Mouse (Mus musculus): ENCODE measurements at regions not wholly inside any gene's neighbourhood (a gene's known extent, or its start where the extent isn't known, plus 50 kb on each side); places are given as distances from the start of the nearest gene placed in this dataset.
"Not testable (repeated sequence)": the region's sequence is repeated elsewhere in the genome, so short reads cannot be mapped to it uniquely, and the experiment has no call there.

DNA sequence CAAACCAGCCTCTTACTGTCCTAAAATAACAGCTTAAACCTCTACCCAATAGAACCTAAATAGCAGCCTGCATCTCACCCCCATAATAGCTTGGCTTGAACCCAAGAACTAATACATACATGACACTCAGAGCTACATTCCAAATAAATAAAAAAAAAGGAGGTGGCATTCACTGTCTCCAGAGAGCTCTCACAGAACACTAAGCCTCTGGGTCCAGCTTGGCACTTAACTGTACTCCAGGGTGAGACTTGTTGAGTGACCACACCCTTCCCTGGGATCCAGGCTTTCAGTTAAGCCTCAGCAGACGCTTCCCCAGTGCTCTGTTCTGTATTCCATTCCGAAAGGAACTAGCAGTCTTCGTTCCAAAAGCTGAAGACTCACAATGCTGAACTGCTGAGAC lies 186.3 kb upstream of the Tsc22d2 start:
- DNase-seq, result no peak

DNA sequence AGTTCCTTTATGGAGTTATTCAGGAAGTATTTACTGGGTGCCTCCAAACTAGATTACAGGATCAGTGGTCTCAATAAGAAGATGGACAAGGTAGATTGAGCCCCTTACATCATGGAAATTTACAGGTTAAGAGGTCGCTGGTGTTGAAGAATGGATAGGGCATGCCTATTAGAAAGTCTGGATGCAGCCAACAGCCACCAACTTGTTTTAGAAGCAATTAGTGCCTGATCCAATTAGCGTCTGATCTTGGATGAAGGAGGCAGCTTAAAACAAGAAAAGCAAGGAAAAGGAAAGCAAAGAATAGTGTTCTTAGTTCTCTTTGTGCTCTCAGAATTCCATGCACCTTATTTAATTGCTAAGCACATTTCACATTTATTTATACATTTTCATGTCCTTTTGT lies 182.8 kb upstream of the Tsc22d2 start:
- DNase-seq, result no peak

DNA sequence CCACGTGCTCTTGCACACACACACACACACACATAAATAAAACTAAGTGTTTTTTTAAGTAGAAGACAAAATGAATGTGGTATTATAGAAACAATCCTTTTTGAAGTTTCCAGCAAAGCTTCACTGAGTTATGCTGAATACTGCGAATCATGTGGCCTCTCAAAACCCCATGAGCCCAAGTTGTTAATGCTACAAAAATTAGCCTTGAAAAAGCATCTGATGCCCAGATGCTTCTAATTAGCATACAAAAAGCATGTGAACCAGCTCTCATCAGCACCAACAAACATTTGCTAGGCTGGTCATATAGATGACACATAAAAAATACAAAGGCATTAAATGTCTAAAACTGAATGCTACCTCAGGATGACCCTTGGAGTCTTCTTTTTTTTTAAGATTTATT lies 181.2 kb upstream of the Tsc22d2 start:
- DNase-seq, result no peak

DNA sequence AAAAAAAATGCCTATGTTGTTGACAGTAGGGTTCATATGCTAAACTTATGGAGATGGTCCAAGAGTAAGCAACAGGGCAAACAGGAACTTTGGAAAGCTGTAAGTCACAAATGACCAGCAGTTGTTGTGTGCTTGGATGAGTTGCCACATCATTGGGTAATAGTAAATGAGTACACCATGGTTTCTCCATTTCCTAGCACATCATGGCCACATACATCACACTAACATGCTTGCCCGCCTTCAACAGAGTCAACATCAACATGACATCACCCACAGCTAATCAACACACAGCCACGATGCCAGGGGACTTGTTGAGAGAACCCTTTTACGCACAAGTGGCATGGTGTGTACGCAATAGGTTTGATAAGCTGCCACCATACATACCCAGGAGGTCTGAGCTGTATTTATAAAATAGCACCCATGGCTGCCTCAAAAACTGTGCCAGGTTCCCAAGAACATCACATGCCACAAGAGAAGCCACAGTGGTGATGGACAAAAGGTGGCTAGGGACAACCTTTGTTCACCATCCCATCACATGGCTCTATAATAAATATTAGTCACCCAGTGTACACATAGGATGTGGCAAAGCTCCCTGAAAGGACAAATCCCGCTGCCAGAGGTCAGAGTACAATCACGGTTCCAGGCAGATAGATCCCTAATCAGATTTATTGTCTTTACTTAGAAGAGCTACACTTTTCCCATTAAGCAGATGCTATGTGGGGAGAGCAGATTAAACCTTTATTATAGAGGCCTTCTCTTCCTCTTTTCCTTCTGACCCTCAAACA lies 179.5 kb upstream of the Tsc22d2 start:
- DNase-seq, result no peak

DNA sequence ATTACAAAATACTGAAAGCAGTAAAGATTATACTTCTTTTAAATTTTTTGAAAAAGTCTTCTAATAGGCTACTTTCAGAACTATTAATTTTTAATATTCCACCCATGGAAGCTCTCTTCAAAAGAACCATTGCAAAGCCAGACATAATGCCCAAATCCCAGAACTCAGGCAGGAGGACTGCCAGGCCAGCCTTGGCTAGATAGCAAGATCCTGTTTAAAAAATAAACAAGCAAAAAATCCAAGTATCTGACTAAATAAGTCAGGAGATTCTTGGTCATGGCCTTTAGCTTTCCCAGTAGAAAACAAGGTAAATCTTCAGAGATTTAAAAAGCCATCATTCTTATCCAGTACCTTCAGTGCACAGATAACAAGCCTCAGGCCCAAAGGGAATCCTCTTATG lies 176.4 kb upstream of the Tsc22d2 start:
- DNase-seq, result no peak

DNA sequence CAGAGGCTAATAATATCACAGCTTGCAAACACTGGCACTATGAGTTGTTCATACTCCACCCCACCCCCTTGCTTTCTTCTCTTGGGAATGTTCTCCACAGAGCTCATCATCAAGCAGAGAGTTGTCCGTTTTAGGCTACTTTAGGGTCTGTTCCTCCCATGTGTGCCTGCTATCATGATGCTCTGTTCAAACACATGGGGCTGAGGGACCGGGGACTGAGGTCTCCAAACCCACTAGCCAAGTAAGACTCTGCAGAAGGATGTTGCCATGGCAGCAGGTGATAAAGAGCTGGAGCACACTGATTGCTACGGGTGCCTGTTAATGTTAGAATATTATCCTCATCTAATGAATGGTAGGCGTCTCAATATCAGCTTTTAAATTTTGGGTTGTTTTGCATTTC lies 173.7 kb upstream of the Tsc22d2 start:
- no peak for DNase-seq

DNA sequence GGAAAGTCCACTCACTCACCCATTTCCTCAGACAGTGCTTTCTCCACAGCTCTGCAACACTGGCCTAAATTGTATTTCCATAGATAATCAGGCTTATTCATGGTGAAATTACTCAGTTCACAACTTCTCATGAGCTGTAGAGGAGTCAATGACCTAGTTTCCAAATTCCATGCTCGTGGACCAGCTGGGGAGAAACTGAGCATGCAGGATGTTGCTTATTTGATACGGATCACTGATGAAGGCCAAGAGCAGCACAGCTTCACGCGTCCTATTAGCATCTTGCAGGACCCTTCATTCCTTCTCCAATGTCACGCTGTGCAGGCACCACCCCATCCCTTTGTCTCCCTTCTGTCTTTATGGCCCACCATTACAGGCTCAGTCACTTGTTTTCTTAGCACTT lies 169.2 kb upstream of the Tsc22d2 start:
- DNase-seq, result no peak

DNA sequence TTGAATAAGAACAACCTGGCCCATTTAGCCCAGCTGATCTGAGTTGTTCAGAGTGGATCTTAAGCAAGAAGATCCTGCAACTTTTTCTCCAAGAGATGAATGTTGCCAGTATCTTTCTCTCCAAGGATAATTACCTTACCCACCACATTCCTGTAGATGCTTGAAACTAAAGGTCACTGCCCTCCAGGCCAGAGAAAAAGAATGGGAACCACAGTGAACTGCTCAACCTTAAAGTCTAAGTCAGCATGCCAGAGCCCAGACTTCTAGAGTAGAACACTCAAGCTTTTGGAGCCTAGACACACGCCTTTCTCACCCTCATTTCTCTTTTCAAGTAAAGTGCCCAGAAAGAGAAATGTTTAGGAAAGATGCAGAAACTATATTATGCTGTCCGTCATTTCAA lies 166.5 kb upstream of the Tsc22d2 start:
- no peak for DNase-seq

DNA sequence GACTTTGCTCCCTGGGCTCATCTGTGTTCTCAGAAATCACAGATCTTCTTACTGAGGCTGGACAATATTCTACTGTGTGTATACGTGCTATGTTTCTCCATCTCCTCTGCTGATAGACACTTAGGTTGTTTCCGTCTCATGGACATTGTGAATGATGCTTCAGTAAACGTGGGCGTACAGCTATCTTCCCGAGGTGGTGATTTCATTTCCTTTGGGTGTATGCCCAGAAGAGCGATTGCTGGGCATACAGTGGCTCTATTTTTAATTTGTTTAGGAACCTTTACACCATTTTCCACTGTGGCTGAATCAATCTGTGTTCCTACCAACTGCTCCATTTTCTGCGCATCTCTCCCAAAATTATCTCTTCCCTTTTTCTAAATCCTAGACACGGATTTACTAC lies 160.6 kb upstream of the Tsc22d2 start:
- no peak for DNase-seq

DNA sequence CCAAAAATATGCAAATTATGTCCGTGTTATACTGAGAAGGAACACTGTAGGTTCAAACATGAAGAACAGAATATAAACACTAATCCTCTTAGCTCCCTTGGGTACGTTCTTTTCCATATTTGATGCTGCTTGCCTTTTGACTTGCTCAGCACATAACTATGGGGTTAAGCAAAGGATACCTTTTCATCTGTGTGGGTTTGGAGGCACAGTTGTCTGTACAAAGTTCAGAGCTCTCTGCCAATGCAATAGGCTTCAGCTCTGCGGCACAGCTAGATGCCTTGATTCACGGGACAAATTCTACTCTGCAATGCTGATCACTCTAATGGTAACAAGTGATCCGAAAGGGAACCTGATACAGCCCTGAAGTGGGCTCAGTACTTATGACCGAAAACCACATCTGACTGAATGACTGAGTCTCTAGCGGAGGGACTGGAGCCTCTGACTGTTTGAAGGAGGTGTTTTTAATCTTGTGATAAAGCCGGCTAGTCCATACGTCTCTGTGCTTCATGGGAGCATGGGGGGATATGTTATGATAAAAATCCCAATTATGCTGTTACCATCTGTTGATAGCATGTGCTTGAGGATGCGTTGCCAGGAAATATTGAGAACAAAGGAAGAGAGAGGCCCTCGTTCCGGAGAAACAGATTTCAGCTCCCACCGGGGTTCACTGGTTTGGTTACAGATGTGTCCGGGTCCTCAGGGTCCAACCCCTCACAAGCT lies 146.7 kb upstream of the Tsc22d2 start:
- DNase-seq, result no peak

DNA sequence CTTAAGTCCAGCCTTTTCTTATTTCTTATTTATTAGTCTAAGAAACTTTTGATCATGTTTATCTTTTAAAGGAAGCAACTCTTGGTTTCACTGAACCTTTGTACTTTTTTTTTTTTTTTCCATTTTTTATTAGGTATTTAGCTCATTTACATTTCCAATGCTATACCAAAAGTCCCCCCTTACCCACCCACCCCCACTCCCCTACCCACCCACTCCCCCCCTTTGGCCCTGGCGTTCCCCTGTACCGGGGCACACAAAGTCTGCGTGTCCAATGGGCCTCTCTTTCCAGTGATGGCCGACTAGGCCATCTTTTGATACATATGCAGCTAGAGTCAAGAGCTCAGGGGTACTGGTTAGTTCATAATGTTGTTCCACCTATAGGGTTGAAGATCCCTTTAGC lies 143.1 kb upstream of the Tsc22d2 start:
- DNase-seq, result not testable (repeated sequence)

DNA sequence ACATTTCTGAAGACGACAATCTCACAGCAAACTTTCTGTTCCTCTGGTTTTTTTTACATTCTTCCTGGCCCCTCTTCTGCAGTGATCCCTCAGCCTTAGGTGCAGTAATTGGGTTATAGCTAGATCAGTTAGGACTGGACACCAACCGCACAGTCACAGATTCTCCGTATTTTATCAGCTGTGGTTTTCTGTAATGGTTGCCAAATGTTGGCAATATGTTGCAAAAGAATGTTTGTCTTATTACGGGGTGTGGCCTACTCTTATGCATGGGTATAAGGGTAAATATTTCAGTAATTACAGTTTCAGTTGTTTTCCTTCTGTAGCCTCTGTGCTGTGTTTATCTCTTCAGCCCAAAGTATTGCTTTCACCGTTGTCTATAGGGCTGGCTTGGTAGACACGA lies 133.2 kb upstream of the Tsc22d2 start:
- no peak for DNase-seq

DNA sequence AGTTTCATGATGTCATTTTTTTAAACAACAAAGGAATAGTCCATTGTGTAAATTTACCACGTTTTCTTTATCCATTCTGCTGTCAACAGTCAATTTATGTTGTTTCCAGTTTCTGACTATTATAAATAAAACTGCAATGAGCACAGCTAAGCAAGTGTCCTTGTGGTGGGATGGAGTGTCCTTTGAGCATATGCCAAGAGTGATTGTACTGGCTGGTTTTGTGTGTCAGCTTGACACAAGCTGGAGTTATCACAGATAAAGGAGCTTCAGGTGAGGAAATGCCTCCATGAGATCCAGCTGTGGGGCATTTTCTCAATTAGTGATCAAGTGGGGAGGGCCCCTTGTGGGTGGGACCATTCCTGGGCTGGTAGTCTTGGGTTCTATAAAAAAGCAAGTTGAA lies 130.1 kb upstream of the Tsc22d2 start:
- not testable (repeated sequence) for DNase-seq

DNA sequence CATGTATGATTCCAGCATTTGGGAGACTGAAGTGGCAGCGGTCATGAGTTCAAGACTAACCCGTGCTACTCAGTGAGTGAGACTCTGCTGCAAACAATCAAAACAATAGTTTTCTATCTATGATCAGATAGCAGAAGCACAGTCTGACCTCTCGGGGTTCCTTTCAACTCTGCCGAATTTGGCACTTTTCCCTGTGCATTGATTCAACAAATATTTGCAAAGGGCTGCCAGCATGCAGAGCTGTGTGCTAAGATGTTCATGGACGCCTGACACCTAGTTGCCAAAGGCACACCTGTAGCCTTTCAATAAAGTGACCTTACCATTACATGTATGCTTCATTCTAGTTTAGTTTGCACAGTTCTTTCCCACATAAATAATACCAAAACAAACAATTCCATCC lies 118.7 kb upstream of the Tsc22d2 start:
- no peak for DNase-seq

DNA sequence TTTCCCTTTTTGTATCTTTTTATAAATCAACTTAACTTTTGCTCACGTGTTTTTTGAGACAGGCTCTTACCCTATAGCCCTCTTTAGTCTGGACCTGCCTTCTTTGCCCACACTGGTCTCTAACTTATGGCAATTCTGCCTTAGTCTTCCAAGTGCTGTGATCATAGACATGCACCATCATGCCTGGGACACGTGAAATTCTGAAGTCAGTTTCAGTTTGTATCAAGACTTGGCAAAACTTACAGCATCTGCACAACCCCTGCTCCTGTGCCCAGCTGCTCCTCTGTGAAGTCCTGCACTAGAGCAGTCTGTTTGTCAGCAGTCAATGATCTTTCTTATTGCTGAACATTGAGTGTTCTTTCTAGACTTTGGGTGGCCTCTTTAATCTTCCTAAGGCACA lies 114.3 kb upstream of the Tsc22d2 start:
- DNase-seq, result no peak

DNA sequence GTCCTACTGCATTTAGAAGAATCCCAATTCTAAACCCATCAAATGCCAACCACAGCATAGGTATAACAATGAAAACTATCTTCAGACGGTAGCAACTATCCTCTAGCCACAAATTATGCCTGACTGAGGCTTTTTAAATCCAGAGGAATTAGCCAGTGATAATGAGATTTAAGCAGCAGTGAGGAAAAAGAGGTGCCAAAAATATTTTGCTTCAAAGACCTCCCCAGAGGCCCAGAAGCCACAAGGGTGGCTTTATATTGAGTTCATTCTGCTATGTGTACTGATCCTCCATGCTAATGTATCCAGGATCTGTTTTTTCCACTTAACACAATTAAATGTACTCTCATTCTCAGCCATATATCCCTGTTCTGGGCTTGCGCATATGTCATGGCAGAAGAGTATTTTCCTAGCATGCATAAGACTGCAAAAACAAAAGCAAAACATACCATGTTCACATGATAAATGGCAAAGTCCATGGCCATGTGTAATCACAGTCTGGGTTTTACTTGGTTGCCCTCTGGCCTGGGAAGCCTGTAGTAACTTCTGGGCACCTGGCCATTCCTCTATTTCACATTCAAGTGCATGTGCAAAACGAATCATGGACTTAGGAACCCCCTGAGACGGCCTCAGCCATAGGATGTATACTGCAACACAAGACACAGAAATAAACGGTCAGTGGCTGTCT lies 113.6 kb upstream of the Tsc22d2 start:
- no peak for DNase-seq

DNA sequence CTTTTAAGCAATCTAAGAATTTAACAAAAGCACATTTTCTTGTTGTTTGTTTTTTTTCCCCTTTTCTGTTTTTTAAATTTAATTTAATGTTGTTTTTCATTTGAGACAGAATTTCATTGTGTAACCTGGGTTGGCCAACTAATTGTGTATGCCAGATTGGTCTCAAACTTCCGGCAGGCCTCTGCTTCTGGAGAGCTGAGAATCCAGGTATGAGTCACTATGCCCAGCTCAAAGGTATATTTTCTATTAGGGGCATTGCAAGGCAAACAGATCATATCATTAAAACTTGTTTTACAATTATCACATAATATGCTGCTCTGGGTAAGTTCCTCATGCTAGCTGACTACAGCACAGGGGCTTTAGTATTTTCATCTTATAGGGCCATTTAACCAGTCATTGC lies 112.2 kb upstream of the Tsc22d2 start:
- DNase-seq, result no peak

DNA sequence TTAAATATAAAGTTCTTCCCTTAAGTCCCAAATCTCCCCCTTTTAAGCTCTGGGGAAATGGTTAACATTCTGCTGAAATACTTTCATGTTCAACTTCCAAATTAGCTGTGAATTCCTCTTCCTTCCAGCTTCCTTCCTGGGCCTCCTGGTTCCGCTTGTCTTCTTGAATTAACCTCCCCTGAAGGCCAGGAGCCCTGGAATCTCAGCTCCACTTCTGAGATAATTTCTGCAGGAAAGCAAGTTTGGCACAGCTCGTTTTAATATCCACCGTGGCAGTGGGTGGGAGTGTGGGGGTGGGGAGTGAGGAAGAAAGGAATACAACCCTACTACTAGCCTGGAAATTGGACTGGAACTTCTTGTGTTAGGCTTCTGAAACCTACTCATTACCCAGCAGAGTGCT lies 110.8 kb upstream of the Tsc22d2 start:
- no peak for DNase-seq

DNA sequence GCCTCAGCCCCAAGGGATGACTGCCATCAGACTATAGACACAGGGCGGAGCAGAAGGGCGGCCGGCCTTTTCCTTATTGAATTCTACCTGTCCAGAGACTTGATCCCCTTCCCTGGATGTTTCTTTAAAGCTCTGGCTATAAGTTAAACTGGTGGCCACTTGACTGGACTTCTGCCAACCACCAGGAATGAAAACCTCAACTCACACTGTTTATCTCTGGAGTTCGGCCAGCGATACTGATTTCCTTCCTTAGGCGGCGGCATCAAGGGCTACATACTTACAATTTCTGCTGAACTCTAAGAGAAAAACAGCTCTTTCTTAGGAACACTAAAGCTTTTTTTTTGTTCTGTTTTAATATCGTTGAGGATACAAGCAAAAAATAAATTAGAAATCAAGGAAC lies 104.9 kb upstream of the Tsc22d2 start:
- no peak for DNase-seq

DNA sequence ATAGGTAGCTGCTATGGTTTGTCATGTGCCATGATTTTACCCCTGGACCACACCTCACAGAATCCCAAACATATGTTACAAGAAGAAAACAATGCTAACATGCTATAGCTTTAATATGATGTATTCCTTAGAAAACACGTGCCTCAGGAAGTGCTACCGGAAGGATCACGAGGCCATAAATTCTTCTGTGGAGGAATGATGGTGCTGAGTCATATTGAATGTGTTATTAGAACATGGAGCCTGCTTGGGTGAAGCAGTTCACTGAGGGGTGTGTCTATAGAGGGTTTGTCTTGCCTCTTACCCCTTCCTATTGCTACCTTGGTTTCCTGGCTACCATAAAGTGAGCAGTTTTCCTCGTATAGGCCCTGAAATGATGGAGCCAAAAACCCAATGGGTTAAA lies 104.1 kb upstream of the Tsc22d2 start:
- no peak for DNase-seq

DNA sequence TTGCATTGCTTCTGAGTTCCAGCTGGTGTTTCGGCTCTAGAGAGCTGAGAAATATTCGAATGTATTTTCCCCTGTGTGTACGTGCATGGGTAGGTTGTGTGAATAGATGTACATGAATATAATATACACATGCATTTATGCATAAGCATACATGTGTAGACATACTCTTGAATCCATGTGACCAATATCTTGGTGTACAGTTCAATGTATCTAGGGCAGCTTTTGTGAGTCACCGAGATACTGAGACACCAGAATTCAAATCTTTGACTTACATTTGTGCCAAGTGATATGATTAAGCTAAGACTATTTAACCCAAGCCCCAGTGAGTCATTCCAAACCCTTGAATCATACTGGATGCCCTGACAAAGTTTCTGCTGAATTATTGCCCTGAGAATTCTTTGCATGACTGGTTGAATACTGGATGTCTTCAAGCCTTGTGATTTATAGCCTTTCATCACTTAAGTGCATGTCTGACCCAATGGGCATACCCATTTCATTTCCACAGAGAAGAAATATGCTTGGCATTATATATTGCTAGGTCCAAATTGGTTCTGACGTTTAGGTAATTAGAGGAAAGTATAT lies 103.3 kb upstream of the Tsc22d2 start:
- DNase-seq, result no peak

DNA sequence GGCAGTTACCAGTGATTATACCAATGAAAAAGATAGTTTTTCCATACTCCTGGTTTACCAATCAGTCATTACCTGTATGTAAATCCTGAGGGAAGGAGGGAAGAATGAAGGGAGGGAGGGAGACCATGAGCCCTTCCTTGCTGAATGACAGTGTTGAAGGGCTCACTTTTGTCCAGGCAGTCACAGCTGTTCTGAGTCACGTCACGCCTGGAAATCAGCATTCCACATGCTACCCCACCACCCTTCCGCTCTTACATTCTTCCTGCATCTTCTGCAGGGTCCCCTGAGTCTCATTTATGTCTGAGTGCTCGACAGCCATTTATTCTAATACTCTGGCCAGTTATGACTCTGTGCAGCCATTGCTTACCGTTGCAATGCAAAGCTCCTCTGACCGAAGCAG lies 101.9 kb upstream of the Tsc22d2 start:
- no peak for DNase-seq

DNA sequence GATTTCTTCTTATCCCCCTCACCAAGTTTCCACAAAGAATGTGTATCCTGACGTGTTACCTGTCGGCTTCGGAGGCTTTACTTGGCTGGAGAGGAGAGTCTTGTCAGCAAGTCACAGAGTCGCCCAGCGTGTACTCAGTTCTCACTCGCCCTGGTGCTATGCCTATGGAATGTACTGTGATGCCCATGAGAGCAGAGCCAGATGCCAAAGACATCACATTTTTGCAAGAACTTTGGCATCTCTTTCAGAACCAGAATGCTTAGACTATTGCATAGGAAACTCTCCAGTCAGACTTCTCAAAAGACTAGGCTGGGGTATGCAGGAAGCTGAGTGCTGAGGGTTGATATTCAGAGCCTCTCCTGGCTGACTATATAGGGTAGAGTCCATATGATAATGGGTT lies 99.3 kb upstream of the Tsc22d2 start:
- DNase-seq, result no peak

DNA sequence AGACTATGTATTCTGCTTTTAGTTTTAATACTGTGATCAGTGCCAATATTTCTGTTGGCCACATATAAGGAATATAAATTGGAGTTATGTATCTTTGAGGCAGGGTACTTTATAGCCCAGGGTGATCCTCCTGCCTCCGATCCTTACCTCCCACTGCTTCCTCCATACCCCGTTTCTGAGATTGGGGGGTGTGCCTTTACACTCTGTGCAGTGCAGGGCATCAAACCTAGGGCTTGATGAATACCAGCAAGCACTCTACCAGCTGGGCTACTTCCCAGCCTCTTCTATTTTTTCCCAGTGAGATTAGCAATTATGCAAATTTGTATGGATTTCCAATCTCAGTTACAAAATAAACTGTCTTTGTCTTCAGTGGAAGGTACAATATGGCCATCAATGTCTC lies 97.3 kb upstream of the Tsc22d2 start:
- DNase-seq, result no peak
